Mouse (Mus musculus) ES-Bruce4 (cell line): ENCODE measurements around the gene Gm4881. TPM values are rescaled to one million over a fixed set of nuclear protein-coding genes. Genes with fewer than 3 reads are reported as not detected.

Source experiments
- H3K27ac ChIP-seq: 2 replicates; pipeline ENCODE4 v1.5.1; 2012; ENCODE audit warnings: low read length, inconsistent platforms; ENCODE audit not compliant: insufficient read depth
- H3K27me3 ChIP-seq: 2 replicates; pipeline ENCODE4 v1.6.1; 2012; ENCODE audit warnings: mild to moderate bottlenecking, low read length, inconsistent platforms; ENCODE audit not compliant: control insufficient read depth, poor library complexity, insufficient read depth, severe bottlenecking
- H3K36me3 ChIP-seq: 2 replicates; pipeline ENCODE4 v1.6.1; 2012; ENCODE audit warnings: inconsistent platforms, mild to moderate bottlenecking, low read length, moderate library complexity; ENCODE audit not compliant: control insufficient read depth, poor library complexity, insufficient read depth, severe bottlenecking
- H3K4me1 ChIP-seq: one replicate; pipeline ENCODE4 v1.8.1; 2011; ENCODE audit warnings: low read length; ENCODE audit not compliant: control insufficient read depth, insufficient read depth
- H3K4me3 ChIP-seq: 2 replicates; pipeline ENCODE4 v1.5.1; 2011; ENCODE audit warnings: low read depth, mild to moderate bottlenecking, low read length
- H3K9ac ChIP-seq: 2 replicates; pipeline ENCODE4 v1.6.1; 2012; ENCODE audit warnings: low read depth, mild to moderate bottlenecking, inconsistent platforms; ENCODE audit not compliant: poor library complexity, severe bottlenecking
- H3K9me3 ChIP-seq: replicated peaks from 2 replicates; pipeline ENCODE4 v1.6.1; 2012; ENCODE audit warnings: mild to moderate bottlenecking, low read length, inconsistent platforms; ENCODE audit not compliant: control insufficient read depth, poor library complexity, insufficient read depth, severe bottlenecking
- CTCF ChIP-seq: IDR thresholded peaks from one replicate; pipeline ENCODE4 v1.8.1; 2011; ENCODE audit warnings: low read depth, low read length
- EP300 ChIP-seq: IDR thresholded peaks from 2 replicates; pipeline ENCODE4 v1.6.1; 2011; ENCODE audit warnings: low read depth, low read length; ENCODE audit not compliant: insufficient read depth
- POLR2A ChIP-seq: IDR thresholded peaks from one replicate; pipeline ENCODE4 v1.8.1; 2011; ENCODE audit warnings: low read length; ENCODE audit not compliant: insufficient read depth
- polyA plus RNA-seq: library from polyadenylated mRNA; stranded (reverse); fragments of >200 nt; gene quantifications from 2 replicates; pipeline ENCODE4 v1.2.4, GENCODE M21; 2011; ENCODE audit warnings: low read depth; ENCODE audit not compliant: missing spikeins, insufficient read depth, insufficient read length

Gm4881 gene
- polyA plus RNA-seq, 1 experiment = not detected

DNA sequence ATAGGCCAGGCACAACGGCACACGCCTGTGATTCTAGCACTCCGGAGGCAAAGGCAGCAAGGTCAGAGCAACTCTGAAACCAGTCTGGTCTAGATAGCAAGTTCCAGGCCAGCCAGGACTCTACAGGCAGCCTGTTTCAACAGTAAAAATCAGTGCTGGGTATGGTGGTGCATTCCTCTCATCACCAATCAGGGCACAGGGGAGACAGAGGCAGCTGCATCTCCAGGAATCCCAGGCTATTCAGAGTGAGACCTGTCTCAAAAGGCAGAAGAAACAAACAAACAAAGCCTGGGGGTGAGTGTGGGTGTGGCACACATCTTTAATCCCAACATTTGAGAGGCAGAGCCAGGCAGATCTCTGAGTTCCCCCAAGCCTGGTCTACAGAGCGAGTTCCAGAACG lies 39.1 kb upstream of the Gm4881 start:
- no peak overlapping the region for H3K4me3 ChIP-seq
- no peaks in the 10 kb centered on the region for H3K4me1 ChIP-seq
- H3K27me3 ChIP-seq = no peaks in the 10 kb centered on the region
- no peak for TF ChIP-seq POLR2A
- no peak for TF ChIP-seq EP300
- no peak for TF ChIP-seq CTCF
- peak overlapping the region; percentile 59; the same call in 1 of the 2 replicates for H3K27ac ChIP-seq
- H3K9ac ChIP-seq = no peak overlapping the region
- H3K9me3 ChIP-seq = no peaks in the 10 kb centered on the region
- no peaks in the 10 kb centered on the region for H3K36me3 ChIP-seq

- H3K9me3 ChIP-seq = no peaks in the 10 kb centered on the region
- H3K4me1 ChIP-seq = no peaks in the 10 kb centered on the region
- no peaks in the 10 kb centered on the region for H3K36me3 ChIP-seq
- no peak overlapping the region for H3K9ac ChIP-seq
- TF ChIP-seq EP300 (no peak), POLR2A (no peak), CTCF (no peak)
- no peak overlapping the region for H3K27ac ChIP-seq
- H3K27me3 ChIP-seq = no peaks in the 10 kb centered on the region
- H3K4me3 ChIP-seq = no peak overlapping the region
These were observed 36.1 kb upstream of the Gm4881 start for GRCm38 (mm10) chr7:24980439-24980838.

DNA sequence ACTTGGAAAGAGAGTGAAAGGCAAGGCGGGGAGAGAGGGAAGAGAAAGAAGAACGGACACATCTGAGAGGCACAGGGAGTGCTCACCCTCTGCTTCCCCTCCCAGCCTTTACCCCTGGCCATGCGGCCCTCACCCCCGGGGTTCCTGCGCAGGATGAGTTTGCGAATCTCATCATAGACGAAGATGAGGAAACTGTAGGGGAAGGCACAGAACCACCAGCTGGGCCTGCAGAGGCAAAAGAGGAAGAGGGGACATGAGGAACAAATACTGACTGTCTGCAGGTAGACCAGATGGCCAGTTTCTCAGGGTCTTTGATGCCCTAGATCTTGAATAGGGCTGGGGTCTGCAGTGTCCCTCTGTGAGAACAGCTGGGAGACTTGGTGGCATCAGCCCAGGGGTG lies 34.5 kb upstream of the Gm4881 start:
- Histone ChIP-seq H3K36me3 (no peaks in the 10 kb centered on the region), H3K9me3 (no peaks in the 10 kb centered on the region), H3K27me3 (no peaks in the 10 kb centered on the region), H3K4me3 (no peak overlapping the region), H3K9ac (no peak overlapping the region), H3K27ac (no peak overlapping the region), H3K4me1 (peaks cover 3% of the 10 kb centered on the region)
- TF ChIP-seq CTCF = no peak
- TF ChIP-seq POLR2A = no peak
- TF ChIP-seq EP300 = no peak

DNA sequence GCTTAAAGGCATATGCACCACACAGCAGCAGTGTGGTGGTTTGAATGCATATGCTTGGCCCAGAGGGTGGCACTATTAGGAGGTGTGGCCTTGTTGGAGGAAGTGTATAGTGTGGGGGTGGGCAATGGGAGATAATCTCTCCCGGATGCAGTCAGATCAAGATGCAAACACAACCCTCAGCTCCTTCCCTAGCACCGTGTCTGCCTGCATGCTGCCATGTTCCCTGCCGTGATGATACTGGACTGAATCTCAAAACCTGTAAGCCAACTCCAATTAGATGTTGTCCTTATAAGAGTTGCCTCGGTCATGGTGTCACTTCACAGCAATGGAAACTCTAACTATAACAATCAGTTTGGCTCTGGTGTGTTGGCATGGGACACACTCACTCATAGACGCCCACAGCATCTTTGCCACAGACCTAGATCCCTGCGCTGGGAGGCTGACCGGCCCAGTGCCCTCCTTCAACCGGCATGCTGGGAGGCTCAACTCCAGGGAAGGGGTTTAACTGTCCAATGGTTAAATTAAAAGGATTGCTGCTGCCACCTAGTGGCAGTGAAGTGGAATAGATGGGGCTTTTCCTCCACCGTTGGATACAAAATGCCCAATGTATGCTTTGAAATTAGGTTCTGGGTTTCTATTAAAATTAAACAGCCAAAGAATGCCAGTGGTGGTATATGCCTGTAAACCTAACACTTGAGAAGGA lies 30.8 kb upstream of the Gm4881 start:
- no peak overlapping the region for H3K27ac ChIP-seq

DNA sequence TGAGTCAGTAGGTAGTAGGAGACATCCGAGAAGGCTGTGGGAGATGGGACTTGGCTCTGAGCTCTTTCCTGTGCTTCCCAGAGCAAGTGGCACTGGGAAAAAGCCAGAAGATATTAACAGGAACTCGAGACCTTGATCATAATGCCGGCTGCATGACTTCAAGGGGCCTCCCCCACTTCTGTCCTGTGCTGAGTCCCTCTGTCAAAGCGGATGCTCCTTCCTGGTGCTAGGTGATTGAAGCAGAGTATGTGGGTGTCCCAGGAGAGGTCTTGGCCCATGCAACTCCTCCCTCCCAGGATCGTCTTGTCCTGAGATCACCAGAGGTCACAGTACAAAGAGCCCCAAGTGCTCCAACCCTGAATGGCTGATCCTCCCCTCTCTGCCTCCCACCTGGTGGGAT lies 29.6 kb upstream of the Gm4881 start:
- H3K9me3 ChIP-seq = no peaks in the 10 kb centered on the region
- H3K4me3 ChIP-seq = no peak overlapping the region
- H3K9ac ChIP-seq = no peak overlapping the region
- H3K27ac ChIP-seq = no peak overlapping the region
- H3K36me3 ChIP-seq = no peaks in the 10 kb centered on the region
- TF ChIP-seq POLR2A (no peak), CTCF (no peak), EP300 (no peak)
- H3K27me3 ChIP-seq = no peaks in the 10 kb centered on the region
- H3K4me1 ChIP-seq = peaks cover 3% of the 10 kb centered on the region

More for the DNA sequence above, 30.8 kb upstream of the Gm4881 start:
- TF ChIP-seq EP300 = no peak
- no peak for TF ChIP-seq POLR2A
- peak; percentile 26 for TF ChIP-seq CTCF
- no peak overlapping the region for H3K9ac ChIP-seq
- no peaks in the 10 kb centered on the region for H3K9me3 ChIP-seq
- H3K4me3 ChIP-seq = no peak overlapping the region
- H3K36me3 ChIP-seq = no peaks in the 10 kb centered on the region
- peaks cover 3% of the 10 kb centered on the region for H3K4me1 ChIP-seq
- no peaks in the 10 kb centered on the region for H3K27me3 ChIP-seq

- Histone ChIP-seq H3K36me3 (no peaks in the 10 kb centered on the region), H3K9ac (no peak overlapping the region), H3K4me1 (peaks cover 3% of the 10 kb centered on the region), H3K27me3 (no peaks in the 10 kb centered on the region), H3K27ac (no peak overlapping the region), H3K4me3 (no peak overlapping the region), H3K9me3 (no peaks in the 10 kb centered on the region)
- no peak for TF ChIP-seq CTCF
These were observed 28.9 kb upstream of the Gm4881 start for GRCm38 (mm10) chr7:24973208-24973607.
